Mouse (Mus musculus) kidney, embryonic 14.5 days (tissue): ENCODE results near the gene Tacc2. TPM values are rescaled to one million over a fixed set of nuclear protein-coding genes. Genes with fewer than 3 reads are reported as not detected.

Experiments used
- ATAC-seq: fragments of 200-750 bp; cut with Nextera tagmentation; 2 replicates; pipeline ENCODE4 v1.8.0; 2017; ENCODE audit warnings: moderate number of reproducible peaks, mild to moderate bottlenecking, moderate TSS enrichment, moderate library complexity; ENCODE audit not compliant: low FRiP score, low TSS enrichment
- H3K27ac ChIP-seq: fragments of 300-500 bp; sonication (generic); 2 replicates; pipeline ENCODE4 v1.5.1; 2014; ENCODE audit warnings: low read depth, mild to moderate bottlenecking, low read length, moderate library complexity, mixed read lengths
- H3K27me3 ChIP-seq: fragments of 300-500 bp; sonication (generic); 2 replicates; pipeline ENCODE4 v1.6.1; 2014; ENCODE audit warnings: mild to moderate bottlenecking, low read length; ENCODE audit not compliant: control insufficient read depth, insufficient read depth
- H3K36me3 ChIP-seq: fragments of 300-500 bp; sonication (generic); 2 replicates; pipeline ENCODE4 v1.6.1; 2014; ENCODE audit warnings: low read length, mixed read lengths; ENCODE audit not compliant: control insufficient read depth, insufficient read depth
- H3K4me1 ChIP-seq: fragments of 300-500 bp; sonication (generic); 2 replicates; pipeline ENCODE4 v1.6.1; 2014; ENCODE audit warnings: low read length, mixed read lengths; ENCODE audit not compliant: control insufficient read depth, insufficient read depth
- H3K4me2 ChIP-seq: fragments of 300-500 bp; sonication (generic); replicated peaks from 2 replicates; pipeline ENCODE4 v1.6.1; 2014; ENCODE audit warnings: low read depth, mild to moderate bottlenecking, low read length
- H3K4me3 ChIP-seq: fragments of 300-500 bp; sonication (generic); 2 replicates; pipeline ENCODE4 v1.5.1; 2014; ENCODE audit warnings: mild to moderate bottlenecking, low read length
- H3K9ac ChIP-seq: fragments of 300-500 bp; sonication (generic); 2 replicates; pipeline ENCODE4 v1.6.1; 2014; ENCODE audit warnings: low read depth, mild to moderate bottlenecking, low read length, moderate library complexity
- H3K9me3 ChIP-seq: fragments of 300-500 bp; sonication (generic); 2 replicates; pipeline ENCODE4 v1.6.1; 2016; ENCODE audit warnings: low read length; ENCODE audit not compliant: control insufficient read depth
- WGBS: fragments of 180-500 bp; shearing (Covaris S2); extraction: QIAGEN DNeasy Blood & Tissue Kit; methylation state at CpG from one replicate; pipeline ENCODE4 v1.1.7; 2014; 5-methylcytosine and 5-hydroxymethylcytosine counted together
- polyA plus RNA-seq: library from polyadenylated mRNA; unstranded; fragments of >200 nt; fragmentation: Nextera tagmentation; extraction: Ambion mirVana; gene quantifications from 2 replicates; pipeline ENCODE4 v1.2.1, GENCODE M21; 2014

The Tacc2 gene
- polyA plus RNA-seq, 1 experiment from 2014 or later, result 41.5 TPM

GRCm38 (mm10) chr7:130719931-130720598 lies 142.8 kb downstream of the Tacc2 start:
- 33% methylated on average over 16 of the region's 16 CpGs for WGBS
- Histone ChIP-seq H3K4me2 (0 out of 2 replicates have a peak overlapping the region, but pooled peaks have one; percentile 5), H3K9ac (no peak overlapping the region), H3K4me3 (no peak overlapping the region), H3K27me3 (no peaks in the 10 kb centered on the region), H3K27ac (peak overlapping the region; percentile 75), H3K4me1 (peaks cover 32% of the 10 kb centered on the region), H3K9me3 (no peaks in the 10 kb centered on the region), H3K36me3 (peaks cover 17% of the 10 kb centered on the region; the same call in 1 of the 2 replicates)
- no peak for ATAC-seq

DNA sequence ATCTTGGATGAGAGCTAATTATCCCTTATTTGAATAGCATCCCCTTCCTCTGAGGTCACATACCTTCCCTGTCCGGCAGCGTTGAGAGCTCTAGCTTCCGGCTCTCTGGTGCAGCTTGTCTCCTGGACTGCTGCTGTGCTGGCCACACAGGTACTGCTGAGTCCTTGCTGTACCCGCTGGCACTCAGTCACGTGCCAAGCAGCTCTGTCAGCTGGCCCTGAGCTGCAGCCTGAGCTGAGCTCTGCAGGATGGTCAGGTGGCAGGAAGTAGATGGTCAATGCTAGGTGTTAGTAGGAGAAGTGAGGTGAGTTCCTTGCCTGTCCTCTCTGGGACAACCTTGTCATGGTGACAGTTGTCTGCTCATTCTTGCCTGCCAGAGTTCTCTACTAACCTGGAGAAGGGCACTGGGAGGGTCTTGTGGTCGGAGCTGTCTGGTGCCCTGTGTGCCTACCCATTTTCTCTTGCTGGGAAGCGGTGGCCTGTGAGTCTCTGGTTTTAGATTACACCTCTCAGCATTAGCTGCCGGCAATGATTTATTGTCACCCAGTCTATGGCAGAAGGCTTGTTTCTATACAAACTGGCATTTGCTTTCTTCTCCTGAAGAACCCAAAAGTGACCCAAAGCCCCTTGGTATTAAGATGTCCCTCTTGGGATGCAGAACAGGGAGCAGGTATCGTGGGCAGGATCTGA lies 143.6 kb downstream of the Tacc2 start:
- no peaks in the 10 kb centered on the region for H3K9me3 ChIP-seq
- peak; percentile 53 for ATAC-seq
- no peak overlapping the region for H3K4me2 ChIP-seq
- H3K36me3 ChIP-seq, result peaks cover 17% of the 10 kb centered on the region; the same call in 1 of the 2 replicates
- peaks cover 32% of the 10 kb centered on the region for H3K4me1 ChIP-seq
- H3K27me3 ChIP-seq, result no peaks in the 10 kb centered on the region
- no peak overlapping the region for H3K9ac ChIP-seq
- H3K4me3 ChIP-seq, result no peak overlapping the region
- WGBS, result 44% methylated on average over 9 of the region's 9 CpGs
- peak overlapping the region; percentile 75; the same call in 1 of the 2 replicates for H3K27ac ChIP-seq

DNA sequence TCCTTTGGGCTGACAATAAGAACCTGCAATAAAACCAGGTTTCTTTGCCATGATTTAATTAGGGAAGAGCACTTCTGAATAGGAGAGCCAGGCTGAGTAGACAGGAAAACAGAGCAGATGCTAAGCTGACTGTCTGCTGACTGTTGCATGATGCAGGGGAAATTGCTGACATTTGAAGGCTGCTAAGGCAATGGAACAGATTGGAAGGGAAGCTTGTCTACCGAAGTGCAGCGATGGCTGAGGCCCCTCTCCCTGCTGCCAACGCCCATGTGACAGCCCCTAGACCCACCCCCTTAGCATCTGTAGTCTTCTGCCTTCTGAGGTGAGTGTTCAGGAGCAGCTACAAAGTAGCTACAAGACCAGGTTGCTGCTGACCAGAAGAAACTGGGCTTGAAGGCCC lies 148.9 kb downstream of the Tacc2 start:
- no peak overlapping the region for H3K4me2 ChIP-seq
- ATAC-seq, result no peak
- no peak overlapping the region for H3K9ac ChIP-seq
- 72% methylated on average over 3 of the region's 3 CpGs for WGBS
- H3K9me3 ChIP-seq, result no peaks in the 10 kb centered on the region
- peaks cover 28% of the 10 kb centered on the region for H3K36me3 ChIP-seq
- no peak overlapping the region; the same call in 1 of the 2 replicates for H3K27ac ChIP-seq
- H3K4me3 ChIP-seq, result no peak overlapping the region
- peaks cover 21% of the 10 kb centered on the region for H3K4me1 ChIP-seq
- H3K27me3 ChIP-seq, result no peaks in the 10 kb centered on the region

- Histone ChIP-seq H3K27me3 (no peaks in the 10 kb centered on the region), H3K4me1 (peaks cover 14% of the 10 kb centered on the region), H3K9ac (no peak overlapping the region), H3K9me3 (no peaks in the 10 kb centered on the region), H3K36me3 (peaks cover 30% of the 10 kb centered on the region), H3K27ac (peak overlapping the region; percentile 71; the same call in 1 of the 2 replicates), H3K4me2 (no peak overlapping the region; the same call in 1 of the 2 replicates), H3K4me3 (no peak overlapping the region)
- no peak for ATAC-seq
- 35% methylated on average over 8 of the region's 8 CpGs for WGBS
Measured at GRCm38 (mm10) chr7:130726724-130727422, 149.6 kb downstream of the Tacc2 start.

DNA sequence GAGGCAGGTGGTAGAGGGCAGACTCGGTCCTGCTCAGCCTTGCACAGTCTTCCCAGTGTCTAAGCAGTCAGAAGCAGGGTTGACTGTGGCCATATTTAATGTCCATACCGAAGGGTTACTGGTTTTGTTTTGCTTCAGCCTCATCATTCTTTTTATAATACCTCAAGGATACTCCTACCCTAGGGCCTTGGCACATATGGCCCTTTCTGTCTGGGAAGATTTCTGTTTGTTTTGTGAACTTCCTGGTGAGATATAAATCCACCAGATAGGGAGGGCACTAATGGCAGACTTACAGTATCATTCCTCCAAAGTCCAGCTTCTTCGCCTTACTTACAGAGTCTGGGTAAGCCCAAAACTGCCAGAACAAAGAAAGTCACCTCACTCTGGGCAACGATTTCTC lies 150.3 kb downstream of the Tacc2 start:
- ATAC-seq, result no peak
- 78% methylated on average over 4 of the region's 4 CpGs for whole genome bisulfite sequencing
- no peak overlapping the region for H3K9ac ChIP-seq
- H3K27ac ChIP-seq, result peak overlapping the region; percentile 71; the same call in 1 of the 2 replicates
- peaks cover 30% of the 10 kb centered on the region for H3K36me3 ChIP-seq
- H3K27me3 ChIP-seq, result no peaks in the 10 kb centered on the region
- no peaks in the 10 kb centered on the region for H3K9me3 ChIP-seq
- H3K4me2 ChIP-seq, result no peak overlapping the region; the same call in 1 of the 2 replicates
- no peak overlapping the region for H3K4me3 ChIP-seq
- peaks cover 16% of the 10 kb centered on the region for H3K4me1 ChIP-seq

DNA sequence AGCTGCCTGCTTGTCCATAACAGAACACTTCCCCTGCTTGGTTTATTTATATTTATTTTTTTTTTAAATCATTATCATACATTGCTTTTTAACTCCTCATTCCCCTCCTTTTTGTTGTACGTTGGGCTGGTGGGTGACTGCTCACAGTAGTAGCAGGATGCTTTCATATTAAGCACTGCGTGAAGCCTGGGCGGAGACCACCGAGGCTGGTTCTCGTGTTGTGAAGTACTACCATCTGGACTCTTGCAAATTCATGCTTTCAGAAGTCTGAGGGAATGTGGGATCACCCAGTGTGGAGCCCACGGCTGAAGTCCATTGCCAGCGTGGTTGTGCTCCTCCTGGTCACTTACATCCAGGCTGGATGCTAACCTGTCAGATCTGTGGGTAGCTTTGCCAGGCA lies 154.6 kb downstream of the Tacc2 start:
- Histone ChIP-seq H3K36me3 (peaks cover 51% of the 10 kb centered on the region), H3K4me1 (peaks cover 15% of the 10 kb centered on the region), H3K4me2 (no peak overlapping the region), H3K9me3 (no peaks in the 10 kb centered on the region), H3K27ac (no peak overlapping the region), H3K9ac (no peak overlapping the region), H3K4me3 (no peak overlapping the region), H3K27me3 (no peaks in the 10 kb centered on the region)
- no peak for ATAC-seq
- 89% methylated on average over 7 of the region's 7 CpGs for WGBS

- Histone ChIP-seq H3K27ac (peak overlapping the region; percentile 42; the same call in 1 of the 2 replicates), H3K27me3 (no peaks in the 10 kb centered on the region), H3K4me3 (no peak overlapping the region), H3K36me3 (peaks cover 54% of the 10 kb centered on the region), H3K9ac (no peak overlapping the region), H3K9me3 (no peaks in the 10 kb centered on the region), H3K4me1 (0 out of 2 replicates have a peak, but pooled peaks cover 6% of the 10 kb centered on the region), H3K4me2 (no peak overlapping the region)
- ATAC-seq, result no peak
- 58% methylated on average over 6 of the region's 6 CpGs for WGBS
Measured at GRCm38 (mm10) chr7:130732908-130733307, 155.7 kb downstream of the Tacc2 start.

GRCm38 (mm10) chr7:130733423-130733822 lies 156.2 kb downstream of the Tacc2 start:
- WGBS, result 86% methylated on average over 8 of the region's 8 CpGs

More at GRCm38 (mm10) chr7:130733423-130733822, 156.2 kb downstream of the Tacc2 start:
- Histone ChIP-seq H3K27ac (no peak overlapping the region), H3K27me3 (no peaks in the 10 kb centered on the region), H3K9ac (no peak overlapping the region), H3K36me3 (peaks cover 51% of the 10 kb centered on the region), H3K4me1 (0 out of 2 replicates have a peak, but pooled peaks cover 6% of the 10 kb centered on the region), H3K4me2 (no peak overlapping the region), H3K4me3 (no peak overlapping the region), H3K9me3 (no peaks in the 10 kb centered on the region)
- no peak for ATAC-seq
